Mouse (Mus musculus) CD8-positive naive resting alpha-beta T cell, adult 2 months (primary cell): Measurements from ENCODE around the gene Chrnb2.
A peak's percentile ranks its signal among the peaks of the same experiment; 100 is the strongest.

Experiments
- DNase-seq, 2 experiments: peaks; one replicate each; pipeline ENCODE4 v3.0.0; 2022; ENCODE audit warnings: low read depth in 2 of 2, low spot score in 2 of 2

Chrnb2 gene

GRCm38 (mm10) chr3:89780102-89780501 lies 15.7 kb upstream of the Chrnb2 start:
- DNase-seq: no peak

GRCm38 (mm10) chr3:89776001-89776400 lies 11.6 kb upstream of the Chrnb2 start:
- DNase-seq: no peak

GRCm38 (mm10) chr3:89774236-89774960 lies 10.0 kb upstream of the Chrnb2 start:
- DNase-seq: peak in 1 of 2 experiments; percentile 4

GRCm38 (mm10) chr3:89773740-89774211 lies 9.3 kb upstream of the Chrnb2 start:
- peak; percentile 16 to 25 for DNase-seq

GRCm38 (mm10) chr3:89772968-89773709 lies 8.7 kb upstream of the Chrnb2 start, which contains the start of gene Ube2q1:
TSS of gene Ube2q1 (plus strand) at chr3:89773616.
- peak; percentile 92 to 94 for DNase-seq

- DNase-seq: peak; percentile 87 to 90
Measured at GRCm38 (mm10) chr3:89772588-89772967, 8.1 kb upstream of the Chrnb2 start.

- DNase-seq: no peak
Measured at GRCm38 (mm10) chr3:89770425-89771002, 6.1 kb upstream of the Chrnb2 start.

GRCm38 (mm10) chr3:89769584-89769983 lies 5.2 kb upstream of the Chrnb2 start:
- no peak for DNase-seq

- DNase-seq: no peak
Measured at GRCm38 (mm10) chr3:89759786-89760185, 4.6 kb downstream of the Chrnb2 start.

GRCm38 (mm10) chr3:89757851-89758250 lies 6.6 kb downstream of the Chrnb2 start:
- DNase-seq: no peak

GRCm38 (mm10) chr3:89755283-89755682 lies 9.1 kb downstream of the Chrnb2 start:
- DNase-seq: no peak

GRCm38 (mm10) chr3:89752307-89752706 lies 12.1 kb downstream of the Chrnb2 start:
- DNase-seq: no peak

- no peak for DNase-seq
Measured at GRCm38 (mm10) chr3:89738509-89738908, 25.9 kb downstream of the Chrnb2 start.

- no peak for DNase-seq
Measured at GRCm38 (mm10) chr3:89732091-89732490, 32.3 kb downstream of the Chrnb2 start.

- DNase-seq: peak; percentile 86 to 89
Measured at GRCm38 (mm10) chr3:89730350-89731331, 33.8 kb downstream of the Chrnb2 start.

GRCm38 (mm10) chr3:89728848-89729247 lies 35.6 kb downstream of the Chrnb2 start:
- DNase-seq: no peak

GRCm38 (mm10) chr3:89727028-89727427 lies 37.4 kb downstream of the Chrnb2 start:
- peak; percentile 10 to 45 for DNase-seq

GRCm38 (mm10) chr3:89723400-89724084 lies 40.9 kb downstream of the Chrnb2 start:
- no peak for DNase-seq

- DNase-seq: no peak
Measured at GRCm38 (mm10) chr3:89722032-89722431, 42.4 kb downstream of the Chrnb2 start.

GRCm38 (mm10) chr3:89715967-89716256 lies 48.5 kb downstream of the Chrnb2 start:
- DNase-seq: no peak
